Mouse (Mus musculus): ENCODE measurements around the gene Pecr.

DNA sequence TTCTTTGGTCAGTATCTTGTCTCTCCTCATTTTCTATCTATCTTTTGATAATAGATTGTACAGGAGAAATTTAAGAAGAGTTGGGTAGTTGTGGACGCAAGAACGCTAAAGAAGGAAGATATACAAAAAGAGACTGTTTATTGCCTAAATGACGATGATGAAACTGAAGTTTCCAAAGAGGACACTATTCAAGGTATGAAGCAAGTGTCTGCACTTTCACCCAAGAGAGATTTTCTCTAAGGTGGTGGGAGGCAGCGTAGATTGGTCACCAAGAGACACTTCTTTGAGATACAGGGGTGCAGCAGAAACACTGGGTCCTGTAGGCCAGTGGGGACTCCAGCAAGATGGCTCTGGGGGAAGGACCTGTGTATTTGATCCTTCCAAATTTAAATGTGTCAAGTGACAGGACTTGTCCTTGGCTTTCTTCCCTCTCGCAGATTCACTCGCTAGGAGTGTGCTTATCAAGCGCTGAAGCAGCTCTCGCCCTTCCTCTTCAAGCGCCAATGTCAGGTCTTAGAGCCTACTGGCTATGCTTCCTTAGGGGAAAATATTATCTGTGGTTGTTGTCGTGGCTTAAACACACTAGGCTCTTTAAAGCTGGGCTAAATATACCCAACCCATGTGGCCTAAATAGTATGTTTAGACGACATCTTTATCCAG lies 42.2 kb upstream of the Pecr start:
- TF ChIP-seq POLR2A (IDR thresholded peaks at IDR 0.05; ENCODE audit: control insufficient read depth in 1 of 2, insufficient read depth in 1 of 2, low read depth in 1 of 2, low read length in 2 of 2, poor library complexity in 1 of 2): no peak
- TF ChIP-seq GATA1 (IDR thresholded peaks at IDR 0.05; ENCODE audit: low read depth, low read length): no peak
- TF ChIP-seq CTCF (IDR thresholded peaks at IDR 0.05 in 2 of 3, conservative IDR thresholded peaks at IDR 0.05 in 1 of 3; ENCODE audit: control insufficient read depth in 1 of 3, insufficient read depth in 1 of 3, low read depth in 2 of 3, low read length in 3 of 3, poor library complexity in 1 of 3, severe bottlenecking in 1 of 3): no peak
- no peak for TF ChIP-seq TBP (IDR thresholded peaks at IDR 0.05; ENCODE audit: low read depth, low read length)
- TF ChIP-seq POLR2AphosphoS5 (IDR thresholded peaks at IDR 0.05; ENCODE audit: borderline replicate concordance, low read depth, low read length): no peak
- TF ChIP-seq GABPA (IDR thresholded peaks at IDR 0.05; ENCODE audit: low read depth, low read length): no peak
- no peak for TF ChIP-seq CHD2 (IDR thresholded peaks at IDR 0.05; ENCODE audit: low read length)
- no peak for TF ChIP-seq SMC3 (IDR thresholded peaks at IDR 0.05; ENCODE audit: low read depth, low read length)
